Mouse (Mus musculus) retina, adult 2 months (tissue): ENCODE data around the gene Cpm.
"Not testable (repeated sequence)": the region's sequence is repeated elsewhere in the genome, so short reads cannot be mapped to it uniquely, and the experiment has no call there.

ENCODE experiments used
- DNase-seq: peaks from one replicate; pipeline ENCODE4 v3.0.0-alpha.2; 2012; ENCODE audit warnings: low read depth, low spot score

Gene Cpm

GRCm38 (mm10) chr10:117716686-117717085 is 87.4 kb downstream of the Cpm start:
- no peak for DNase-seq

GRCm38 (mm10) chr10:117717583-117717982 is 88.3 kb downstream of the Cpm start:
- DNase-seq = no peak

GRCm38 (mm10) chr10:117718161-117719119 is 89.1 kb downstream of the Cpm start:
- no peak for DNase-seq

- no peak for DNase-seq
Observed at GRCm38 (mm10) chr10:117724136-117724718, 94.9 kb downstream of the Cpm start.

- DNase-seq = no peak
Observed at GRCm38 (mm10) chr10:117724804-117725361, 95.6 kb downstream of the Cpm start.

GRCm38 (mm10) chr10:117725671-117726070 is 96.4 kb downstream of the Cpm start:
- DNase-seq = no peak

- DNase-seq = no peak
Observed at GRCm38 (mm10) chr10:117726350-117726749, 97.0 kb downstream of the Cpm start.

- no peak for DNase-seq
Observed at GRCm38 (mm10) chr10:117726888-117727385, 97.6 kb downstream of the Cpm start.

GRCm38 (mm10) chr10:117727518-117728110 is 98.3 kb downstream of the Cpm start:
- no peak for DNase-seq

- no peak for DNase-seq
Observed at GRCm38 (mm10) chr10:117728574-117728973, 99.3 kb downstream of the Cpm start.

- DNase-seq = no peak
Observed at GRCm38 (mm10) chr10:117729139-117729814, 100.0 kb downstream of the Cpm start.

- no peak for DNase-seq
Observed at GRCm38 (mm10) chr10:117730140-117730539, 100.8 kb downstream of the Cpm start.

GRCm38 (mm10) chr10:117730637-117731203 is 101.4 kb downstream of the Cpm start:
- DNase-seq = no peak

- peak; percentile 36 for DNase-seq
Observed at GRCm38 (mm10) chr10:117731244-117732101, 102.2 kb downstream of the Cpm start.

- DNase-seq = no peak
Observed at GRCm38 (mm10) chr10:117732184-117732583, 102.9 kb downstream of the Cpm start.

GRCm38 (mm10) chr10:117732962-117733592 is 103.8 kb downstream of the Cpm start:
- no peak for DNase-seq

- not testable (repeated sequence) for DNase-seq
Observed at GRCm38 (mm10) chr10:117733626-117734025, 104.3 kb downstream of the Cpm start.

- DNase-seq = not testable (repeated sequence)
Observed at GRCm38 (mm10) chr10:117734104-117734852, 105.0 kb downstream of the Cpm start.

- DNase-seq = not testable (repeated sequence)
Observed at GRCm38 (mm10) chr10:117735396-117735795, 106.1 kb downstream of the Cpm start.
